Mouse (Mus musculus) common myeloid progenitor, adult 5-6 weeks (primary cell): ENCODE results near the gene Ccdc149. TPM values are rescaled to one million over a fixed set of nuclear protein-coding genes. Genes with fewer than 3 reads are reported as not detected.

ENCODE experiments used
- ATAC-seq: replicated peaks from 2 replicates; pipeline ENCODE4 v1.8.0; 2016; ENCODE audit warnings: low read depth, mild to moderate bottlenecking, moderate TSS enrichment, inconsistent platforms; ENCODE audit not compliant: poor library complexity, severe bottlenecking
- total RNA-seq: library from RNA; stranded (forward); fragments of 200-1000, 187-1606 nt; gene quantifications from 2 replicates; pipeline ENCODE4 v1.2.3, GENCODE M21; 2017

Gene Ccdc149
- total RNA-seq, 1 experiment from 2014 or later: not detected

DNA sequence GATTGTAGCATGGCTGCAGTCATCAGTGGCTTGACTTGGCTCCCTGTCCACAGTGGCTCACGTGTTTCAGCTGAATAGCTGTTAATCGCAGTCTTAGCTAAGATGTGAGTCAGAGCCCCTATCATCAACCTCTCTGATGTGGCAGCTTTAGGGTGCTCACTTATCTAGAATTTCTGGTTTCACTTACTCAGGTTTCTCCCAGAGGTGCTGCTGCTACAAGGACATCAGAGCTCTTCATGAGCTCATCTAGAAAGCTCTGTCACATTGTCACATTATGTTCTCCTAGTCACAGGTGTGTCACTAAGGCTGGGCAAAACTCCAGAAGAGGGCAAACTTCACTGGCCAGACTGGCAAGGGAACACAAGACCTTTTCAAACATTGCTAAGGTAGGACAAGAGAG is 132.2 kb downstream of the Ccdc149 start:
- no peak for ATAC-seq

DNA sequence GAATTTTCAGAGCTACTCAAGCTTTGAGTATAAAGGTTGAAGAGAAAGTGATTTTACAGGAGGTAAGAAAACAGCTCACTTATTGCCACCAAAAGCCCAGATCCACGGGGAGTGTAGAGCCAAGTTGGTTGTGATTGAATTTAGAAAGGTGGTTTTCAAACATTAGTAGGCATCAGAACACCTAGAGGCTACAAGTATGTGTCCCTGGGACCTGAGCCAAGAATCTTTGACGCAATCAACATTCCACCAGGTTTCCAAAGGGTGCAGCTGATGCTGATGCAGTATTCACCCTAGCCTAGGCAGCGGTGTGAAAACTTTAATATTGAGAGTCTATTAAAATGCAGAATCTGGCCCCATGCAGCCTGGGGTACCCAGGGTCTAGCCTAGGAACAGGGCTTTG is 135.7 kb downstream of the Ccdc149 start:
- ATAC-seq: no peak

DNA sequence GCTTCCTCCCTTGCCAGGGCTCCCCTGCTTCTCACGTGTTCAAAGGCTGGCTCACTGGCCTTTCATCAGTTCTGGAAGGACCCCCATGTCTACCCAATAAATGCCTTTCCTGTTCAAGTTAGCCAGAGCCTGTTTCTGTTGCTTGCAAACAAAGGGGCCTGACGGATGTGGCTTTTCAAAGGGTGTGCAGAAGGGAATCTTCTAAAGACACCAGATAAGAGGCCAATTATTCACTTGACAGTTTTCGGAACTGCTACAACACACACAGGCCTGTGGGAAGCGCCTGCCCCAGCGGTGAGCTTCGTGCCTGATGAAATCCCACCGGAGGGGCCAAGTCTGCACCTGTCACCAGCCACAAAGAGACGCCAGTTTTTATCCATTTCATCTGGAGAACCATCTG is 139.2 kb downstream of the Ccdc149 start:
- ATAC-seq: no peak

Other genes with a start within 250 kb of the Ccdc149 start
- not detected in 2 replicates for gene Sod3, start 107.7 kb downstream of the Ccdc149 start, total RNA-seq
- gene Lgi2, start 94.9 kb upstream of the Ccdc149 start, total RNA-seq: not detected in 2 replicates
- 16.1 and 18.9 TPM in 2 replicates for gene Sepsecs, start 198.2 kb upstream of the Ccdc149 start, total RNA-seq